Mouse (Mus musculus): ENCODE data around the gene Rpp25l. TPM values are rescaled to one million over a fixed set of nuclear protein-coding genes. Genes with fewer than 3 reads are reported as not detected.

The Rpp25l gene
- polyA plus RNA-seq, 1 experiment, result 94.5 TPM

DNA sequence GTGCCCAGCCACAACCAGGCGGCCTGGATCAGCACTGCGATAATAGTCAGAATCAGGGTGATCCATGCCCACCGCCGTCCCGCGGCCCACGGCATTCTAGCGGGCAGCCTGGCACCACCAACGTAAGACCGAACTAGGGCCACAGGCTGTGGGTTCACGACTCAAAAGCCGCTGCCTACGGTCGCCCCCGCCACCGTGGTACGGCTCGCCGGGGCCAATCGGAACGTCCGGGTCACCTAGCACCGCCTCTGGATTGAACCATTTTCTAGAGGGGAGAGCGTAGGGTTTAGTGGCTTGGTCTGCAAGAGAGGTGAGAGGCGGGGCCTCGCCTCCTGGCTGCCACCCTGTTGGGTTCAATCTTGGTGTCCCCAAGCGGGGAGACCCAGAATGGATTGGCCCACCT is 27.8 kb upstream of the Rpp25l start:
- TF ChIP-seq GATA1 (IDR thresholded peaks at IDR 0.05; ENCODE audit: low read length), result no peak

DNA sequence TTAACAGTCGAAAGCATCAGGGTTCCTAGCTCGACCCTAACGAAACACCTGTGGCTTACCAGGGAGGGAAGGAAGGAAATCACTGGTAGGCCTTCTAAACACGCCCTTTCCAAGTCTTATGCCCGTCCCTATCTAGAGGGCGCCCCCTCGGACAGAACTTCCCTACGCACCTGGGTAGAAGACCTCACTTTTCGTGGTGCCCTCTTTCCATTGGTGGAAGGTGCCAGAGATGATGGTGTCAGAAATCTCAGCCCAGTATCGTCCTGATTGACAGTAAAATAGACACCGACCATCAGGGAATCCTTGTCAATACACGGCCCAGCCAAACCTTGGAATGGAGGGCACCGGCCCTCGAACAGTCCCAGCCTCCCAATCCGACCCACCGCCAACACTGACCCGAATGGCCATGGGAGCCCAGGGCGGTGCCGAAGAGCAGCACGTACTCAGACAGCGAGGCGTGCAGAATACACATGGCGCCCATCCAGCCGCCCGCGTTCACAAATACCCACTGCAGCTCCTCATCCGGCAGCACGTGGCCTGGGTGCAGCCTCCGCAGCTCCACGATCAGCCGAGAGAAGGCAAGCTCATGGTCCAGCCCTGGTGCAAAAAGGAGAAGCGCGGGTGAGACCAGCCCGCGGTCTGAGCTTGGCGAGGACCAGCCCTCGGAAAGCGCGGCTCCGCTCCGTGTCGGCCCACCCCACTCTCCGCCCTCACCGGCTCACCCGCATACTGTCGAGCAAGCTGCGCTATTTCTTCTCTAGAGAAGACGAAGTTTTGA is 27.2 kb upstream of the Rpp25l start:
- TF ChIP-seq GATA1 (IDR thresholded peaks at IDR 0.05; ENCODE audit: low read length), result no peak

DNA sequence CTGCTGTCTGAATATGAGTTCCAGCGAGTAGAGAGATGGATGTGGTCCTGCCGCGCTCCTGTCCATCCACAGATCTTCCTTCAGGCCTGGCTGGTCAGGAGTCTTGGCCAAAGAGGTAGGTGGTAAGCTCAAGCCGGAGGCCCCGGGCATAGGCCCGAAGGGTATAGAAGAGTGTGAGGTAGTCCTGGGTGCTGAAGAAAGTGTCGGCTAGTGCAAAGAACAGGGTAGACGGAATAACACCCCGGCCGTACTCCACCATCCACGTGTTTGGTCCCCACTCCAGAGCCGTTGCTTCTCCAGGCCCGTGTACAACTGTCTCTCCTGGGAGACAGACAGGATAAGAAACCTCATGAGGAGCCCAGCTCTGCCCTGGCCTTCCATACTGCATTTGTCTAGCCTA is 25.9 kb upstream of the Rpp25l start:
- TF ChIP-seq GATA1 (IDR thresholded peaks at IDR 0.05; ENCODE audit: low read length), result no peak

DNA sequence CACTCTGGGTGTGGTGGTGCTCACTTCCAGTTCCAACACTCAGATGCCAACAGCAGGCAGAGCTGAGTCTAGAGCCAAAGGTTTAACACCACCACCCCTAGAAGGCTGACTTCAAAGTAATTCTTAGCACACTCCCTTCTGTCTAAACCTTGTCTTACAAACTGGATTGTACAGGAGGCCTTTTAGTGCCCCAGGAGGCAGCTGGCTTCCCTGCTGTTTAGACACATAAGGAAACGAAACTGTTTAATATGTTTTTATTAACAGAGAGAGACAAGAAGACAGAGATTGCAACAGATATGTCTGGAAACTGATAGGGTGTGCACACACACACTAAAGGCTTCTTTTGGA is 24.9 kb upstream of the Rpp25l start:
- TF ChIP-seq GATA1 (IDR thresholded peaks at IDR 0.05; ENCODE audit: low read length), result no peak

DNA sequence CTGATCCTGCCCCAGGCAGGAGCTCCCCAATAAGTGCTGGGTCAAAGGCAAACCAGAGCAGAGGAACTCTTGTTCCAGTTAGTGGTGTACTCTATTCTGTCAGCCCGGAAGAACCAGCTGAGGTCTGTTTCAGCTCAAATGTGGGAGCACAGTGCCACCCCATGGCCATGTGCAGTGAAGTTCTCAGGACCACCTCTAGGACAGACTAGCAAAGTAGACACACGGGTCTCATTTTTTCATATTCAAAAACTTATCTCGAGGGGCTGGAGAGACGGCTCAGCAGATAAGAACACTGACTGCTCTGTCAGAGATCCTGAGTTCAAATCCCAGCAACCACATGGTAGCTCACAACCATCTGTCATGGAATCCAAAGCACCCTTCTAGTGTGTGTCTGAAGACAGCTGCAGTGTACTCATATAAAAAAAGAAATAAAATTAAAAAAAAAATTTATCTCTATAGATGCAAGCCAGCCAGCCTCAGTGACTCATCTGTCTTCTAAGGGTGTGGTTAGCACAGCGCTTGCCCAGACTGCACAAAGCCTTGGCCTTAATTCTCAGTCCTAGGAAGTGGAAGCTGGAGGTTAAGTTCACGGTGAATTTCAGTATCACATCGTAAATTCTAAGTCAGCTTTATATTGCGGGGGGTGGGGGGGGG is 24.4 kb upstream of the Rpp25l start:
- no peak for TF ChIP-seq GATA1 (IDR thresholded peaks at IDR 0.05; ENCODE audit: low read length)

DNA sequence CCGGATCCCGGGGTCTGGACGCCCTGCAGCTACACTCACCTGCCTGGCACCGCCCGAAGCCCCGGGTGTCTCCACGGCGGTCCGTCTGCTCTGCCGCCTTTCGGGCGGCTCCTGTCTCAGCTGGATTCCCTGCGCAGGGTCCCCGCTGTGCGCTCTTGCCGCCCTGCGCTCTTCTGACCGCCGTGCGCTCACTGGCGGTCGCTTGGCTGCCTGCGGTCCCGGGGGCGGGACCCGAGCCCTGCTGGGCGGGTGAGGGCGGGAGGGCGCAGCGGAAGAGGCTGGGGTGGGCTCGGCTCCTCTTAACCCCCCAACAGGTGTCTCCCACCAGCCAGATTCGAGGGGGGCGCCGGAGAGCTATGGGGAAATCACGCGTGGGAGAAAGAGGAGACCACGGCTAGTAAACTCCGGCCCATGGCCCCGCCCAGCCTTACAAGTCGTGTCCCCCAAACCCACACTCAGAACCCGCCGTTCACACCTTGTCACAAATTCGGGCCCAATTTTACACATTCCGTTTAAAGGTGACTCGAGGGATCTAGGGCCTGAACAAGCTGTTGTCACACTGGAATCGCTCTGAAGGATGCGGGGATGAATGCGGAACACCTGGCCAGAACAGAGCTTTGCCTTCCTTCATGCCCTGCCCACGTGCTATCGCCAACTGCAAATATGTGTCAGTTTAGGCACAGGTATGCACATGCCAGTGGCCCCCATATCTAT is 17.9 kb upstream of the Rpp25l start, which contains the start of gene Arid3c:
Arid3c (minus strand) TSS at position 91 of the 714 bp plus-strand sequence.
- no peak for TF ChIP-seq GATA1 (IDR thresholded peaks at IDR 0.05; ENCODE audit: low read length)

DNA sequence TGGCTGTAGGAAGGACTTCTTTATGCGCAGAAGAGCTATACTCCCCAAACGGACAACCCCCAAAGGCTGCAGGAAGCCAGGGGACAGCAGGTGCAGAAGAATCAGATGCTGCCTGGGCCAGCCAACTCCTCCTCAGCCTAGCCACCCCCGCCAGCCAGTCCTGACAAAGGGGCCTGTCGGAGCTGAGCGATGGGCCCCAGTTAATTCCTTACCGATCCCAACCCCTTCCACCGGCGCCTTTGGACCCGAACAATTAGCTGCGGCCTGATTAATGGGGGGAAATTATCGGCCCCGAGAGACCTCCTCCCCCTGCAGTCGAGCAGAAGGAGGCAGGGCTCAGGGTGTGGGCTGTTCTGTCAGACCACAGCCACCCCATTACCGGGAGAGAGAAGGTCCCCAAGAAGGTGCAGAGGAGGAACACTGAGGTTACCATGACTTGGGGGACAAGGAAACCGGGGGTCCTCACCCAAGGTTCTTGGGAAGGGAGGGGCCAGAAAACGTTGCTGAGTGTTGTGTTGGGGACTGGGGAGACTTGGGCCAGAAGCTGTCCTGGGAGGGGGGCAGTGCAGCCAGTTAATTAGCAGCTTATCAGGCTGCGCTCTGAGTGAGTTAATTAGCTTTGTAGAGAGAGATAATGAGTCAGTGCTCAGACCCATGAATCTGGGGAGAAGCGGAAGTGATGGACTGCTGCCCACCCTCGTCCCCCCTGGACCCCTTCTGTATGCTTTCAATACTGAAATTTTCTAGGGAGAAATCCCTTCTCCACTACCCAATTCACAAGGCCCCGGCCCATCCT is 13.7 kb upstream of the Rpp25l start:
- no peak for TF ChIP-seq GATA1 (IDR thresholded peaks at IDR 0.05; ENCODE audit: low read length)

DNA sequence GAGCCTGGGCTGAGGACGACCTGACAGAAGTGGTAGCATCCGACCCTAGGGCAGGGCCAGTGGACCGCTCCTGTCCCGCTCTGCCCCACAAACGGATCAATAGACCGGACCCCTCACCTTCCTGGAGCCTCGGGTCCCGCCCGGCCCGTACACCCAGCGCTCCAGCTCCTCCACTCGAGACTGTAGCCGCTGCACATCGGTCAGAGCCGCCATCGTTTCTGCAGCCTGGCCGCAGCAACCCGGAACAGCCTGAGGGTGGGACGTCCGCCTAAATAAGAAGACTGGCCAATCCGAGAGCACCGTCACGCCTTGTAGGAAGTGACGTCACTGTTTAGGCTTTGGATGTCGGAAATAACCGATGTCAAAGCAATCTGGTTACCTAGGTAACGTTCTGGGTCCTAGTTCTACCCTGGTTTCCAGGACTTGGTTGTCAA is 9.6 kb upstream of the Rpp25l start, which contains the start of gene Dctn3:
Dctn3 (minus strand) TSS at position 253 of the 434 bp plus-strand sequence.
- no peak for TF ChIP-seq GATA1 (IDR thresholded peaks at IDR 0.05; ENCODE audit: low read length)

DNA sequence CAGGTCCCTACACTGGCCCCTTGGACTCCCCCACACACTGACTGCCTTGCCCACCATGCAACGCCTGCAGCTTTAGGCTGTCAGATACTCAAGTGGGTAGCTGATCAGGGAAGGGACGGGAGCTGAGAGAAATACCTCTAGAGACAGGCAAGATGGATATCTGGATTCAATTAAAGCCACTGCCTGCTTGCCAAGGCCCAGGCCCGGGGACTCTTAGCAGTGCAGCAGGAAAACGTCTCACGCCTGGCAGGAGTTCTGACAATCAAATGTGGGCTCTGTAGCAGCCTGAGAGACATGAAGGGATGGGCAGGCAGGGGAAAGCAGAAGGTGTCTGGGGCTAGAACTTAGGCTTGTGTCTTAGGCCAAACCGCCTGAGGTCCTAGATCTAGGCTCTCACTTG is 3.5 kb upstream of the Rpp25l start:
- TF ChIP-seq GATA1 (IDR thresholded peaks at IDR 0.05; ENCODE audit: low read length), result no peak

DNA sequence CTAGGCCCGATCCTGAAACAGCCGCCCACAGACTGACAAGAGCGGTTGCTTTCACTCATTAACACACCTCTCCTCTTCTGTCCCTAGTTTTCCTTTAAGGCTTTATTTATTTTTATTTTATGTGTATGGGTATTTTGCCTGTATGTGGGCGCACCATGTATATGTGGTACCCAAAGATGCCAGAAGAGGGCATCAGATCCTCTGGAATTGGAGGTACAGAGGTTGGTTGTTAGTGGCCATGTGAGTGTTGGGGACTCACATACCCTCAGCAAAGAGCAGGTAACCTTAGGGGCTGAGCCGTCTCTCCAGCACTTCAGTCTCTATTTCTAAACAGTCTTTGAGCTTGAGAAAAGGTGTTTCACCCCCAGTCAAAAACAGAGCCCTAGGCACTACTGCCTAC is 2.3 kb upstream of the Rpp25l start:
- no peak for TF ChIP-seq GATA1 (IDR thresholded peaks at IDR 0.05; ENCODE audit: low read length)

DNA sequence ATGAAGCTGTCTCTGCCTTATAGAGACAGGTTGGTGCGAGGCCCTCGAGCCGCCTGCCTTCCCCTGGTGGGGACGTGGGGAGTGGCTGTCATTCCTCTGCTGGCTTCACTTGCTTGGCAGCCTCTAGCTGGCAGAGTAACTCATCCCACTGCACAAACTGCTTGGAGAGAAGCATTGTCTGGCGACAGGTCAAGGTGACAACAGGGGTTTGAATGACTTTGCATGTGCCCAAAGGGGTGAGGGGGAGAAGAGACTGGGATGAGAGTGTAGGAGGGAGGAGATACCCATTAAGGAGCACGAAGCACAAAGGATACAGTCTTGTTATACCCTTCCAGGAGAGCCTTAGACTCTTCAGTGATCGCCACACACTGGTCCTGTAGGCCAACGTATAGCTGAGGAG is 1.7 kb upstream of the Rpp25l start:
- no peak for TF ChIP-seq GATA1 (IDR thresholded peaks at IDR 0.05; ENCODE audit: low read length)

DNA sequence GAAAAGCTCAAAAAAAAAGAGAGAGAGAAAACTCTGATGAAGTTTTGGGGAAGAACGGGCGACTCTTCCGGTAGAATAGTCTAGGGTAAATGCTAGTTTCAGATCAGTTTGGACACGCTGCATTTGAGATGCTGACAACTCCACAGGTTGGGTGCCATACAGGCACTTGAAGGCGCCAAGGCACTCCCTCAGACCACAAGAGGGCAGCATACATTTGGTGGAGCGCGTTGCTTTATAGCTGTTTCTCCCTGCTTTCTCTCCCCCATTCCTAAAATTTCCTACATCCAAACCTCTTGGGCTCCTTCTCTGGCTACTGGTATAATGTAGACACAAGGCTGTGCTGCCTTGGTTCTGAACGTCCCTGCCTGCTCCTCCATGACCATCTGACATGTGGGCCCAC is 942 bp upstream of the Rpp25l start:
- TF ChIP-seq GATA1 (IDR thresholded peaks at IDR 0.05; ENCODE audit: low read length), result no peak

DNA sequence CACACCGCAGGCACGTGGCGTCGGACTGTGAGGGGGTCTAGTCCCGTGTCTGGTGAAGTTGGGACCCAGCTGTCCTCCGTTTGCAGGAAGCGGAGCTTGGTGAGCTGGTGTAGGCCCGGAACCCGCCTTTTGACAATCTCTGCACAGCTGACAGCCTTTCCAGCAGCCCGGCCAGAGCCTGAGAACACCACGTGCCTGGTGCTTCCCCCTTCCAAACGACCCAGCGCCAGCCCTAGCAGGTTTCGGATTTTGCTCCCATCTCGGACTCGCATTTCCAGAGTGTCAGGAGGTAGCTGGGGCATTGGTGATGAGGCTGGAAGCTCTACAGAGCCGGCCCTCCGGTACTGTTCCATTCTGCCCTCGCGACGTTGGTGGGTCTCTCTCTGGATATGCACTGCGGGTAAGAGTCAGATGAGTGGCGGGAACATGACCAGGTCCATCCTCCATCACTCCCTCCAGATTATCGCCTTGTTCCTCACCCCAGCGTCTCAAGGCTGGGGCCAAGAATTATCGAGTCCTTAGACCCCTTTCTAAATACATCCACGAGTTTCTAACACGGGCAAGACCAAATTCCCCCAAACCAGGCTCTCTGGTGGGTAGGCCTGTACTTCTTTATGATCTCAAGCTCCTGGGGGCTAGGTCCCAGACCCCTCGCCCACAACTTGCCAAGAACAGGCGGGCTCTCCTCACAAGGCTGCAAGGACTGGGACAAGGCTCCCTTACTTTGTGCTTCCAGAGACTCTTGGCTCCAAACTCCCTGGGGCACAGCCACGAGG is 725 bp downstream of the Rpp25l start:
- no peak for TF ChIP-seq GATA1 (IDR thresholded peaks at IDR 0.05; ENCODE audit: low read length)

DNA sequence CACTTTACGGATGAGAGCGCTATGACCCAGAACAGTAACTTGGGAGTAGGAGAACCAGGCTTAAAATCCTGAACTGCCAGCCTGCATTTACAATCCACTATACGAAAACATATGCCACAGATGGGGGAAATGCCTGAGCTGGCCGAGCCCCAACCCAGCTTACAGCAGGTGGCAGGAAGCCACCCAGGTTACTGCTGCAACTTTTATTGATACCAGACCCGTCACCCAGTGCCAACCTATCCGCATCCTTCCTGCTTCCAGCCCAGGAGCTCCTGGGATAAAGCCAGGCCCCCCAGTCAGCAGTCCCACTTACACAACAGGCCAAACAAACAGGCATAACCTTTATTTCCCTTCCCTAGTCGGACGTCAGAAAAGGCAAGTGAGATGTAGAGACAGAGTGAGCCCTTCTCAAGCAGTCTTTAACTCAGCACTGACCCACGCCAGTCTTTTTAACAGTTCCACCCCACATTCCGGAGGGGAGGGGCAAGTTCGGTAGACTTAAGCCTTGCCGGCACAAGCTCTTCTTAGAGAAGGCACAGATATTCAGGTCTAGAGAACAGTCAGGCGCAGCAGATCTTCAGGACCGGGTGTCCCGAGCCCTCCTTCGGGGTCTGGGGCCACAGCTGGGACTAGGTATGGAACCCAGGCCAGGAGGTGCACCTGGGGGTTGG is 1.5 kb downstream of the Rpp25l start:
- TF ChIP-seq GATA1 (IDR thresholded peaks at IDR 0.05; ENCODE audit: low read length), result no peak
